Mouse (Mus musculus): ENCODE measurements around the gene Stpg2. TPM values are rescaled to one million over a fixed set of nuclear protein-coding genes. Genes with fewer than 3 reads are reported as not detected.
"Not testable (repeated sequence)": the region's sequence is repeated elsewhere in the genome, so short reads cannot be mapped to it uniquely, and the experiment has no call there.

The Stpg2 gene
- polyA plus RNA-seq, 1 experiment, result 0.03 TPM

DNA sequence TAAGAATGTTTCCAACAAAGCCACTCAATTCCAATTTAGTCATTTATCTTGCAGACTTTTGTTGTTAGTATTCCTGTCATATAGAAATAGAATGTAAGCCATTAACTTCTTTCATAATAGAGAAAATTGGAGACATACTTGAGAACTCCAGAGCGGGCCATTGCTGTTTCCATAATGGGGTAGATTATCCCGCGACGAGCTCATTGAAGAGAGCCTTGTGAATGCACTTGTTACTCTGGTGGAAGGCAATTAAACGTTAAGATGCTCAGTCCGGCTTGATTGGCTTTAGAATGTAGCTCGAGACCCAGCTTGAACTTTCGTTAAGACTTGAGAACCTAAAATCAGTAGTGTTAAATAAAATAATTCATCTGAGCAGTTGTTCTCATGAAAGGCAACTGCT is 432.4 kb downstream of the Stpg2 start:
- no peaks in the 10 kb centered on the region for H3K27me3 ChIP-seq (ENCODE audit: control insufficient read depth, insufficient read depth, low read length)
- H3K4me3 ChIP-seq (replicated peaks; ENCODE audit: insufficient read depth, low read depth, low read length), result no peak overlapping the region
- DNase-seq, result no peak
- H3K27ac ChIP-seq (ENCODE audit: insufficient read depth, low read length), result no peak overlapping the region
- H3K4me1 ChIP-seq (ENCODE audit: control insufficient read depth, insufficient read depth, low read length), result no peaks in the 10 kb centered on the region
- TF ChIP-seq CTCF (IDR thresholded peaks at IDR 0.05; ENCODE audit: borderline replicate concordance, insufficient read depth, low read depth, low read length), result no peak
- WGBS, result 78% methylated on average over 8 of the region's 8 CpGs

GRCm38 (mm10) chr3:139651505-139651904 is 446.0 kb downstream of the Stpg2 start:
- DNase-seq, result no peak
- no peak overlapping the region for H3K27ac ChIP-seq (ENCODE audit: insufficient read depth, low read length)
- TF ChIP-seq CTCF (IDR thresholded peaks at IDR 0.05; ENCODE audit: borderline replicate concordance, insufficient read depth, low read depth, low read length) (no peak), POLR2A (IDR thresholded peaks at IDR 0.05; ENCODE audit: borderline replicate concordance, insufficient read depth, low read length) (no peak)
- no peak overlapping the region for H3K4me3 ChIP-seq (replicated peaks; ENCODE audit: insufficient read depth, low read depth, low read length)
- WGBS, result 85% methylated on average over 4 of the region's 4 CpGs
- no peaks in the 10 kb centered on the region for H3K4me1 ChIP-seq (ENCODE audit: control insufficient read depth, insufficient read depth, low read length)
- H3K27me3 ChIP-seq (ENCODE audit: control insufficient read depth, insufficient read depth, low read length), result no peaks in the 10 kb centered on the region

GRCm38 (mm10) chr3:139659416-139659815 is 453.9 kb downstream of the Stpg2 start:
- WGBS, result 26% methylated on average over 4 of the region's 4 CpGs

GRCm38 (mm10) chr3:139662241-139662640 is 456.7 kb downstream of the Stpg2 start:
- Histone ChIP-seq H3K4me1 (ENCODE audit: control insufficient read depth, insufficient read depth, low read length) (no peaks in the 10 kb centered on the region), H3K27me3 (ENCODE audit: control insufficient read depth, insufficient read depth, low read length) (no peaks in the 10 kb centered on the region), H3K4me3 (replicated peaks; ENCODE audit: insufficient read depth, low read depth, low read length) (no peak overlapping the region), H3K27ac (ENCODE audit: insufficient read depth, low read length) (no peak overlapping the region)
- TF ChIP-seq CTCF (IDR thresholded peaks at IDR 0.05; ENCODE audit: borderline replicate concordance, insufficient read depth, low read depth, low read length) (no peak), POLR2A (IDR thresholded peaks at IDR 0.05; ENCODE audit: borderline replicate concordance, insufficient read depth, low read length) (no peak)
- no peak for DNase-seq

More at GRCm38 (mm10) chr3:139659416-139659815, 453.9 kb downstream of the Stpg2 start:
- Histone ChIP-seq H3K27ac (ENCODE audit: insufficient read depth, low read length) (no peak overlapping the region), H3K4me3 (replicated peaks; ENCODE audit: insufficient read depth, low read depth, low read length) (no peak overlapping the region), H3K4me1 (ENCODE audit: control insufficient read depth, insufficient read depth, low read length) (no peaks in the 10 kb centered on the region), H3K27me3 (ENCODE audit: control insufficient read depth, insufficient read depth, low read length) (no peaks in the 10 kb centered on the region)
- no peak for TF ChIP-seq POLR2A (IDR thresholded peaks at IDR 0.05; ENCODE audit: borderline replicate concordance, insufficient read depth, low read length)
- no peak for TF ChIP-seq CTCF (IDR thresholded peaks at IDR 0.05; ENCODE audit: borderline replicate concordance, insufficient read depth, low read depth, low read length)
- no peak for DNase-seq

DNA sequence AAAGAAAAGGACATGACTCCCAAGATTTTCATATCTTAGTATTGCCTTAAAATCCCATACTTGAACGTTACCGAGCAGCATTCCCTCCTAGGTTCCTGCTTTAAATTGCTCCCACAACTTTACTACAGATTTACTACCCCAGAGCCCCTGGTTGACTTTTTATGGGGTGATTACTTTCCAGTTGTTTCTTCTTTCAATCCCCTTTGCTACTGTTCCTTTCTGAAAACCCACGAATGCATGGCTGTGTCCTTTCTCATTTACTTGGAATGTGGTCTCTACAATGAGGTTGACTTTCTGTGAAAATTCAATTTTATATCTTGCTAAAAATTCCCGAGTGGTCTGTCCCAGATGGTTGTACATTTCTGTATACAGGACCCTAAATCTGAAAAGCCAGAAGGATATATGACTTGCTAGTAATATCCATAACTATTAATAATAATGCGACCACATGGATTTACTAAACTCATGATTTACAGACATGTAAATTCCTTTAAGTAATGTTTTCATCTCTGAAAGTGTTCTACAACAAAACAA is 458.3 kb downstream of the Stpg2 start:
- WGBS, result 90% methylated on average over 5 of the region's 5 CpGs
- no peaks in the 10 kb centered on the region for H3K27me3 ChIP-seq (ENCODE audit: control insufficient read depth, insufficient read depth, low read length)
- no peak overlapping the region for H3K4me3 ChIP-seq (replicated peaks; ENCODE audit: insufficient read depth, low read depth, low read length)
- TF ChIP-seq POLR2A (IDR thresholded peaks at IDR 0.05; ENCODE audit: borderline replicate concordance, insufficient read depth, low read length), result no peak
- no peak for TF ChIP-seq CTCF (IDR thresholded peaks at IDR 0.05; ENCODE audit: borderline replicate concordance, insufficient read depth, low read depth, low read length)
- DNase-seq, result no peak
- no peaks in the 10 kb centered on the region for H3K4me1 ChIP-seq (ENCODE audit: control insufficient read depth, insufficient read depth, low read length)
- no peak overlapping the region for H3K27ac ChIP-seq (ENCODE audit: insufficient read depth, low read length)

DNA sequence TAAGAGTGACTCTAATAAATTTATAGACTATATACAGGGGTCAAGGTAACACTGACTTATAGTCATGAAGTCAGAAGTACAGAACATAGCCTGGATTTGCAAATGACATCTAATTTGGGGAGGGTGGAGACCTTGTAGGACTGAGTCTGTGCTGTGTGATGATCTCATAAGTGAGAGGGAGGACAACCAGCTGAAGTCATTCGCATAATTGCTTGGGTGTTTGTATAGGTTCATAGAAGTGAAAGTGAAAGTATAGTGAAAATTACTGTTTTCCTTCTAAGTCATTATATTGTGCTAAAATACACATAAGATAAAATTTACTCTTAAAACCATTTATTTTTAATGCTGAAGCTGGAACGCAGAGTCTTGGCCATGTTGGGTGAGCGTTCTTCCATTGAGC is 459.6 kb downstream of the Stpg2 start:
- no peak overlapping the region for H3K27ac ChIP-seq (ENCODE audit: insufficient read depth, low read length)
- H3K27me3 ChIP-seq (ENCODE audit: control insufficient read depth, insufficient read depth, low read length), result no peaks in the 10 kb centered on the region
- no peak for TF ChIP-seq CTCF (IDR thresholded peaks at IDR 0.05; ENCODE audit: borderline replicate concordance, insufficient read depth, low read depth, low read length)
- TF ChIP-seq POLR2A (IDR thresholded peaks at IDR 0.05; ENCODE audit: borderline replicate concordance, insufficient read depth, low read length), result no peak
- H3K4me3 ChIP-seq (replicated peaks; ENCODE audit: insufficient read depth, low read depth, low read length), result no peak overlapping the region
- 94% methylated on average over 3 of the region's 3 CpGs for WGBS
- DNase-seq, result no peak
- no peaks in the 10 kb centered on the region for H3K4me1 ChIP-seq (ENCODE audit: control insufficient read depth, insufficient read depth, low read length)

DNA sequence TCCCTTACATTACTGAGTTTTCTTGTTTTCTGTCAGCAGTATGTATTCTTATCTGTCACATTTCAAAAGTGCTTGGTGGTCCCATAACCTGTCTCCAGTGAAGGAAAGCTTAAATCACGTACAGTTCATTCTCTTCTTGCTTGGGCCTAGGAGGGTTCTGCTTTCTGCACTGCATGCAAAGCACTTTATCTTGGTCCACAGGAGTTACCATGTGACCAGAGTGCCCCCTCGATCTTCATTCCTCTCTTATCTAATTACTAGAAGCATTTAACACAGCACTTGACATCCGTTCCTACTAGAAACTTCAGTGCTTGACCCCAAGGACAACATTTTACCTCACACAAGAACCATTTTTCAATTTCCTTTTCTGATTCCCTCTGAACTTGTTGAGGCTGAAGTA is 470.7 kb downstream of the Stpg2 start:
- TF ChIP-seq CTCF (IDR thresholded peaks at IDR 0.05; ENCODE audit: borderline replicate concordance, insufficient read depth, low read depth, low read length) (no peak), POLR2A (IDR thresholded peaks at IDR 0.05; ENCODE audit: borderline replicate concordance, insufficient read depth, low read length) (no peak)
- 95% methylated on average over 3 of the region's 3 CpGs for WGBS
- no peak overlapping the region for H3K4me3 ChIP-seq (replicated peaks; ENCODE audit: insufficient read depth, low read depth, low read length)
- H3K27ac ChIP-seq (ENCODE audit: insufficient read depth, low read length), result no peak overlapping the region
- no peaks in the 10 kb centered on the region for H3K27me3 ChIP-seq (ENCODE audit: control insufficient read depth, insufficient read depth, low read length)
- no peaks in the 10 kb centered on the region for H3K4me1 ChIP-seq (ENCODE audit: control insufficient read depth, insufficient read depth, low read length)
- no peak for DNase-seq

DNA sequence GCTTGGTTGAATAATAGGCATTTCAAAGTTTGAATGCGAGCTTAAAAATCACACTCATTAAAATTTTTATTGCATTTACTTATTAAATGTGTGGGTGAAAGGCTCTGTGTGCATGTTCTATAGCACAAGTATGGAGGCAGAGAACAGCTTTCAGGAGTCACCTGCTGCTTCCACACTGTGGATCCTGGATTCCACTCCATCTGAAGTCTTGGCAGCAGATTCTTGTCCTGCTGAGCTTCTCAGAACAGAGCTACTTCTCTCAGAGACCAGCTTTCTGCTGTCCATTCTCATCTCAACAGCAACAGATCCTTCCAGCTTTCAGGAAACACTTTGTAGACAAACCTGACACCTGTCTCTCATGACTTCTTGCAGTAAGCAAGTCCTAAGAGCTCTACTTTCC is 471.2 kb downstream of the Stpg2 start:
- DNase-seq, result peak; percentile 26 to 59
- no peak for TF ChIP-seq POLR2A (IDR thresholded peaks at IDR 0.05; ENCODE audit: borderline replicate concordance, insufficient read depth, low read length)
- no peak for TF ChIP-seq CTCF (IDR thresholded peaks at IDR 0.05; ENCODE audit: borderline replicate concordance, insufficient read depth, low read depth, low read length)
- Histone ChIP-seq H3K27me3 (ENCODE audit: control insufficient read depth, insufficient read depth, low read length) (no peaks in the 10 kb centered on the region), H3K27ac (ENCODE audit: insufficient read depth, low read length) (no peak overlapping the region), H3K4me1 (ENCODE audit: control insufficient read depth, insufficient read depth, low read length) (no peaks in the 10 kb centered on the region), H3K4me3 (replicated peaks; ENCODE audit: insufficient read depth, low read depth, low read length) (no peak overlapping the region)
- 81% methylated on average over 1 of the region's 1 CpGs for WGBS

GRCm38 (mm10) chr3:139704238-139704637 is 498.7 kb downstream of the Stpg2 start:
- not testable (repeated sequence) for DNase-seq; H3K27ac ChIP-seq (ENCODE audit: insufficient read depth, low read length); H3K4me1 ChIP-seq (ENCODE audit: control insufficient read depth, insufficient read depth, low read length); H3K27me3 ChIP-seq (ENCODE audit: control insufficient read depth, insufficient read depth, low read length); H3K4me3 ChIP-seq (replicated peaks; ENCODE audit: insufficient read depth, low read depth, low read length)
- WGBS, result 96% methylated on average over 3 of the region's 3 CpGs

GRCm38 (mm10) chr3:139707396-139707795 is 501.9 kb downstream of the Stpg2 start:
- H3K4me1 ChIP-seq (ENCODE audit: control insufficient read depth, insufficient read depth, low read length); H3K27ac ChIP-seq (ENCODE audit: insufficient read depth, low read length); DNase-seq; H3K27me3 ChIP-seq (ENCODE audit: control insufficient read depth, insufficient read depth, low read length); H3K4me3 ChIP-seq (replicated peaks; ENCODE audit: insufficient read depth, low read depth, low read length): not testable (repeated sequence)
- 95% methylated on average over 4 of the region's 4 CpGs for WGBS
